Mouse (Mus musculus) liver, embryonic 18 days (tissue): ENCODE measurements around the gene Lrrc26. TPM values are rescaled to one million over a fixed set of nuclear protein-coding genes. Genes with fewer than 3 reads are reported as not detected.

Experiments used
- polyA plus RNA-seq: library from polyadenylated mRNA; depleted of rRNA; stranded (reverse); fragments of >200 nt; gene quantifications from 2 replicates; pipeline ENCODE4 v1.2.3, GENCODE M21; 2012; rRNA removed

Lrrc26 gene
- polyA plus RNA-seq, result 0.05 TPM in 1 of 2 replicates, not detected in the other

GRCm38 (mm10) chr2:25289651-25290050, at the start of gene Lrrc26:
Lrrc26 (plus strand) TSS chr2:25289915.

GRCm38 (mm10) chr2:25242101-25242506, 47.6 kb upstream of the Lrrc26 start, which contains the start of the genes Rnf208 and Cysrt1:
Rnf208 (plus strand) TSS chr2:25242255.
Cysrt1 (minus strand) TSS chr2:25242452.

GRCm38 (mm10) chr2:25246183-25247072, 43.3 kb upstream of the Lrrc26 start, which contains the start of gene AL732309.1:
AL732309.1 (minus strand) TSS chr2:25246863.

GRCm38 (mm10) chr2:25255284-25255779, 34.4 kb upstream of the Lrrc26 start, which contains the start of gene Tmem203:
Tmem203 (plus strand) TSS chr2:25255439.

GRCm38 (mm10) chr2:25262291-25262767, 27.4 kb upstream of the Lrrc26 start, which contains the start of gene Tprn:
Tprn (plus strand) TSS chr2:25262618.

GRCm38 (mm10) chr2:25271827-25272511, 17.7 kb upstream of the Lrrc26 start, which contains the start of the genes Ssna1 and Anapc2:
Ssna1 (minus strand) TSS chr2:25272438.
Anapc2 (plus strand) TSS chr2:25272478.

GRCm38 (mm10) chr2:25287927-25288649, 1.6 kb upstream of the Lrrc26 start, which contains the start of gene Tmem210:
Tmem210 (plus strand) TSS chr2:25288145.

GRCm38 (mm10) chr2:25318971-25319773, 29.5 kb downstream of the Lrrc26 start, which contains the start of gene Grin1:
Grin1 (minus strand) TSS chr2:25319187.

GRCm38 (mm10) chr2:25332286-25333160, 42.8 kb downstream of the Lrrc26 start, which contains the start of gene Man1b1:
Man1b1 (plus strand) TSS chr2:25332338.

Other genes with a start within 250 kb of the Lrrc26 start
- gene Nsmf, start 235.6 kb upstream of the Lrrc26 start, polyA plus RNA-seq, result 31.2 and 35.7 TPM in 2 replicates
- 36.7 and 53.2 TPM in 2 replicates for gene Entpd8, start 209.6 kb upstream of the Lrrc26 start, polyA plus RNA-seq
- gene Noxa1, start 194.8 kb upstream of the Lrrc26 start, polyA plus RNA-seq, result 0.72 and 0.76 TPM in 2 replicates
- 2.5 and 3.5 TPM in 2 replicates for gene Nrarp, start 109.2 kb upstream of the Lrrc26 start, polyA plus RNA-seq
- 6.2 and 6.6 TPM in 2 replicates for gene Tor4a, start 93.0 kb upstream of the Lrrc26 start, polyA plus RNA-seq
- 17.8 and 19.8 TPM in 2 replicates for gene Nelfb, start 78.4 kb upstream of the Lrrc26 start, polyA plus RNA-seq
- not detected in 2 replicates for gene Stpg3, start 75.3 kb upstream of the Lrrc26 start, polyA plus RNA-seq
- gene Fam166a, start 71.2 kb upstream of the Lrrc26 start, polyA plus RNA-seq, result not detected in 2 replicates
- 344 and 395 TPM in 2 replicates for gene Tubb4b, start 65.2 kb upstream of the Lrrc26 start, polyA plus RNA-seq
- gene Slc34a3, start 55.6 kb upstream of the Lrrc26 start, polyA plus RNA-seq, result 0.05 TPM in 1 of 2 replicates, not detected in the other
- gene Rnf224, start 53.1 kb upstream of the Lrrc26 start, polyA plus RNA-seq, result 0.02 TPM in 1 of 2 replicates, not detected in the other
- 0.78 TPM in 2 replicates for gene Rnf208, start 47.7 kb upstream of the Lrrc26 start, polyA plus RNA-seq
- gene Cysrt1, start 47.5 kb upstream of the Lrrc26 start, polyA plus RNA-seq, result not detected in 2 replicates
- 4.5 and 4.6 TPM in 2 replicates for gene AL732309.1, start 43.1 kb upstream of the Lrrc26 start, polyA plus RNA-seq
- gene Tmem203, start 34.5 kb upstream of the Lrrc26 start, polyA plus RNA-seq, result 12.7 and 14.9 TPM in 2 replicates
- 2.4 and 3.4 TPM in 2 replicates for gene Tprn, start 27.3 kb upstream of the Lrrc26 start, polyA plus RNA-seq
- 48.3 and 51.8 TPM in 2 replicates for gene Ssna1, start 17.5 kb upstream of the Lrrc26 start, polyA plus RNA-seq
- gene Anapc2, start 17.4 kb upstream of the Lrrc26 start, polyA plus RNA-seq, result 19.6 and 21.3 TPM in 2 replicates
- not detected in 2 replicates for gene Tmem210, start 1.8 kb upstream of the Lrrc26 start, polyA plus RNA-seq
- gene Grin1, start 29.3 kb downstream of the Lrrc26 start, polyA plus RNA-seq, result 0.01 TPM in 1 of 2 replicates, not detected in the other
- gene Man1b1, start 42.4 kb downstream of the Lrrc26 start, polyA plus RNA-seq, result 5.0 and 5.1 TPM in 2 replicates
- 16.5 and 17.1 TPM in 2 replicates for gene Dpp7, start 66.4 kb downstream of the Lrrc26 start, polyA plus RNA-seq
- gene Uap1l1, start 75.8 kb downstream of the Lrrc26 start, polyA plus RNA-seq, result 7.3 and 8.2 TPM in 2 replicates
- 8.4 and 10.1 TPM in 2 replicates for gene Sapcd2, start 82.4 kb downstream of the Lrrc26 start, polyA plus RNA-seq
- 6.0 and 7.2 TPM in 2 replicates for gene Entpd2, start 106.0 kb downstream of the Lrrc26 start, polyA plus RNA-seq
- gene Npdc1, start 109.4 kb downstream of the Lrrc26 start, polyA plus RNA-seq, result 6.9 and 7.6 TPM in 2 replicates
- gene Fut7, start 133.4 kb downstream of the Lrrc26 start, polyA plus RNA-seq, result 0.87 and 0.96 TPM in 2 replicates
- gene Abca2, start 138.8 kb downstream of the Lrrc26 start, polyA plus RNA-seq, result 2.1 and 2.4 TPM in 2 replicates
- 1.8 and 2.3 TPM in 2 replicates for gene Clic3, start 166.9 kb downstream of the Lrrc26 start, polyA plus RNA-seq
- gene Paxx, start 171.2 kb downstream of the Lrrc26 start, polyA plus RNA-seq, result 12.5 and 13.0 TPM in 2 replicates
- gene Ptgds, start 180.1 kb downstream of the Lrrc26 start, polyA plus RNA-seq, result 0.68 and 0.72 TPM in 2 replicates
- gene Lcn12, start 204.0 kb downstream of the Lrrc26 start, polyA plus RNA-seq, result not detected in 2 replicates
- 4.7 and 5.0 TPM in 2 replicates for gene Fbxw5, start 210.8 kb downstream of the Lrrc26 start, polyA plus RNA-seq
- gene C8g, start 211.8 kb downstream of the Lrrc26 start, polyA plus RNA-seq, result 91.0 TPM in 2 replicates